Mouse (Mus musculus) regulatory T cell (primary cell): ENCODE measurements around the gene Myl10.
"Not testable (repeated sequence)": the region's sequence is repeated elsewhere in the genome, so short reads cannot be mapped to it uniquely, and the experiment has no call there.

ENCODE experiments used
- in situ Hi-C: fragments of 300-600 bp; cut with MboI, MseI; formaldehyde crosslinking; loops from one replicate; pipeline ENCODE4 v1.15.1; 2025; ENCODE audit warnings: high pct_unique_total_duplicates

Myl10 gene

GRCm38 (mm10) chr5:136692784-136693183 lies at the start of gene Myl10:
Myl10 (plus strand) TSS chr5:136693146.
- in situ Hi-C loops, result no loop called here

- in situ Hi-C loops, result no loop called here
Observed at GRCm38 (mm10) chr5:136646731-136647328, 46.1 kb upstream of the Myl10 start.

DNA sequence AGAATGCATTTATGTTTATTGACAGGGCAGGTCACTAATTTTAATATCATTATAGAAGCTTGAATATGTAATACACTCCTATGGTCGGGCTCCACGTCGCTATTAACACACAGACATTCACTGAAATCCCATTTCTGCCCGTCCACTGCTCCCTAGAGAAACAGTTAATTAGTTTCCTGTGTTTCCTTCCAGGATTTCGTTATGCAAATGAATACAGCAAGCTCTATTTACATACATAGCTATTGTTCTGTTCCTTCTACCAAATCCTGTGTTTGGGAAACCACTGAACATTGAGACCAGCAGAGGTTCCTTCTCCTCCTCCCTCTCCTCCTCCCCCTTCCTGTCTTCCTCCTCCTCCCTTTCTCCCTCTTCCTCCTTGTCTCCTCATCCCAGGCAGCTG lies 43.9 kb upstream of the Myl10 start:
- in situ Hi-C loops, result no loop called here

DNA sequence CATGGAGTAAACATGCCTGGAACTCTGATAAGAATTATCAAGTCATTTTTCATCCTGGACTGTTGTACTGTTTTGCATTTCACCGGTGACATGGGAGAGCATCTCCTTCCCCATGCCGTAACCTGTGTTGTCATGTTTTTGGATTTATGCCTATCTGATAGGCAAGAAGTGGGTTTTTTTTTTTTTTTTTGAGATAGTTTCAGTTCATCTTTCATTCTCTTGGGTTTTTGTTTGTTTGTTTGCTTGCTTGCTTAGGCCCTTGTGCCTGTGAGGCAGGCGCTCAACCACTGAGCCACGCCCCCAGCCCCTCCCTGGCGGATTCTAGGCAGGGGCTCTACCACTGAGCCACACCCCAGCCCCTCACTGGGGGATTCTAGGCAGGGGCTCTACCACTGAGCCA lies 43.3 kb upstream of the Myl10 start:
- in situ Hi-C loops, result no loop called here

DNA sequence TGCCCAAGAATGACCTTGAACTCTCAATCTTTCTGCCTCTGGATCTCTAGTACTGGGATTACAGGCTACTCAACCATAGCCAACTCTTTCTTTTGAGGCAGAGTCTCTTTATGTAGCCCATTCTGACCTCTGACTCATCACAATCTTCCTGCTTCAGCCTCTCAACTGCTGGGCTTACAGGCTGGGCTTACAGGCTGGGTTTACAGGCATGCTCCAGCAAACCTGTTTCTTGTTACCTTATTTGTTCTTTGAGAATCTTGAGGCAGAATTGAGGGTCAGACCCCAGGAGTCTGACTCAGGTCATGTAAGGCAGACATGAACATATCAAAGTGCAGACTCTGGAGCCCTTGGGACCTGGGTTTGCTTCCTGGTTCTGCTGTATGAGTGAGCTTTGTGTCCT lies 38.5 kb upstream of the Myl10 start:
- in situ Hi-C loops, result no loop called here

DNA sequence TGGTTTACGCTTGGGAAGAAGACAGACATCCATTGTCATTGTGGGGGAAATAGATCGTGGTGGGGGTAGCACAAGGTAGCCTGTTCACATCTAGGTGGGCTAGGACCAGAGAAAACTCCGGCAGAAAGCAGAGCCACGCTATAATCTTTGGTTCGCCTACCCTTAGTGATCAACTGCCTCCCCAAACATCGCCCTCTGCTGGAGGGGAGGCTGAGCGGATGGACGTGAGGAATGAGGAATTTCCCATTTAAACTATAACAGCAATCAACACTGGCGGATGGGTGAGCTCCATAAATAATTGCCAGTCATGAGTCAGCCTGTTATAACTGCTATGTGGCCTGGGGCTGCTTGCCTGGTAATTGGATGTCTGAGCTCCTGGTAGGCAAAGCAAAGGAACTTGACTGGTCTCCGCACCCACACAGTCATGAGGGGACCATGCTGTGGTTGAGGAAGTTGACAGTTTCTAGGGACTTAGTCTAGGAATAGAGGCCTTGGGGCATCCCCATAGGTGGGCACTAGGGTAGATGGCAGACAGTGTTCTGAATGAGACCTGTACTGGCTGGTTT lies 36.0 kb upstream of the Myl10 start:
- in situ Hi-C loops, result no loop called here

DNA sequence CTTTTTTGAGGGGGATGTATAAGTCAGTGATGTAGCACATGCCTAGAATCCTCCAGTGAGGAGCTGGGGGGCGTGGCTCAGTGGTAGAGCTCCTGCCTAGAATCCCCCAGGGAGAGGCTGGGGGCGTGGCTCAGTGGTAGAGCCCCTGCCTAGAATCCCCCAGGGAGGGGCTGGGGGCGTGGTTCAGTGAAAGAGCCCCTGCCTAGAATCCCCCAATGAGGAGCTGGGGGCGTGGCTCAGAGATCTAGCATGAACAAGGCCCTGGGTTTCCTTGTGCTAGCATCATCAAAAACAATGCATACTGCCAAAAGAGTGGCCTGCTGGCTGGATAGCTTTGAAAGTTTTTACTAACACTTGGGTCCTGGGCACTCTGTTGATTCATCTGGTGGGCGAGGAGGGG lies 32.2 kb upstream of the Myl10 start:
- in situ Hi-C loops, result not testable (repeated sequence)

DNA sequence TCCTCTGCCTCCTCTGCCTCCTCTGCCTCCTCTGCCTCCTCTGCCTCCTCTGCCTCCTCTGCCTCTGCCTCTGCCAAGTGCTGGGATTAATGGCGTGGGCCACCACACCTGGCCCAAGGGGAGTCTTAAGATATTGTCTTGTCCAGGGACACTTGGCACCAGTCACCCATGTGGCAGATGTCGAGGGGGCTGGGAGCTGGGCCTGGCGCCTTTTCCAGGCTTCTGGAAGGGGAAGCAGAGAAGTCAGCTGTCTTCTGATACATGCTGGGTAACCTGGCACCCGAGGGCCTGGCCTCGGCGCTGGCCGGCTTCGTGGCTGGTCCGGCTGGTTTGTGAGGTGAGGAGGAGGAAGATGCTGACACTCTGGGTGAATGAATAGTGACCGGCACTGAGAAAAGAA lies 30.7 kb upstream of the Myl10 start:
- in situ Hi-C loops, result no loop called here

DNA sequence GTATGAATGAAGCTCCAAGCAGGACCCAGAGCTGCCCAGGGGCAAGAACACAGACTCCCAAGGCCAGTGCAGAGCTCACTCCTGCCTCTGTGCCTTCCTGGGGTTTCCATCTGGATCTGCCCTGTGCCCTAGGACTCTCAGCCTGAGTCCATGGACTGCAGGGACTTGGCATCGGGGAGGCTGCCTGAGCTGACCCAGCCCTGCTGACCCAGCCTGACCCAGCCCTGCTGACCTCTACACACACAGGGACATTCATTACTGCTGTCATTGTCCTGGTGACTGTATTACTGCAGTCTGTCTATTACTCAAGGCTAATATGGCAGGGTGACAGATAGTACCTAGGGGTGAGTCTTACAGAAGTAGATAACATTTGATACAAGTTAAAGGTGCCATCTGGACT lies 30.1 kb upstream of the Myl10 start:
- in situ Hi-C loops, result no loop called here

GRCm38 (mm10) chr5:136664497-136664896 lies 28.4 kb upstream of the Myl10 start:
- in situ Hi-C loops, result no loop called here

- in situ Hi-C loops, result no loop called here
Observed at GRCm38 (mm10) chr5:136676315-136677030, 16.5 kb upstream of the Myl10 start.

DNA sequence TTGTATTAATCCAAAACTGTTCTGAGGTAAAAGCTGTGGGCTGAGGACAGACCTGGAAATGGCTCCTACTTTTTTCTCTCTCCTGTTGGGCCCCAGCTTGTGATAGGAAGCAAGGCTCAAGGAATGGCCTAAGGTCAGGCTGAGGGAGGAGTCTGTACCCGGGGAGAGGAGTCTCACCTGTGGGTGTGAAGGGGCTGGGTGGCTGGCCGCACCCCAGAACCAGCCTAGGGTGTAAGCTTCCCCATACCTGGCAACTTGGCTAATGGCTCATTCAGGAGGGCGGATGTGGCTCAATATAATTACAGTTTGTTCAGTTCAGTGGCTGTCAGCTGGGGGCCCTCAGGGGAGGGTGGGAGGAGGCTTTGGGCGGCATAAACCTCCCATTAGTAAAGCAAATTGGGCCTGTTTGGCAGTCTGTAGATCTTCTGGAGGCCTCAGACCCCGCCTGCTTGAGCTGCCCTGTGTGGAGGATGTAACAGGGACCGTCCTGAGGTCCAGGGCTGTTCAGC lies 14.1 kb upstream of the Myl10 start:
- in situ Hi-C loops, result no loop called here

DNA sequence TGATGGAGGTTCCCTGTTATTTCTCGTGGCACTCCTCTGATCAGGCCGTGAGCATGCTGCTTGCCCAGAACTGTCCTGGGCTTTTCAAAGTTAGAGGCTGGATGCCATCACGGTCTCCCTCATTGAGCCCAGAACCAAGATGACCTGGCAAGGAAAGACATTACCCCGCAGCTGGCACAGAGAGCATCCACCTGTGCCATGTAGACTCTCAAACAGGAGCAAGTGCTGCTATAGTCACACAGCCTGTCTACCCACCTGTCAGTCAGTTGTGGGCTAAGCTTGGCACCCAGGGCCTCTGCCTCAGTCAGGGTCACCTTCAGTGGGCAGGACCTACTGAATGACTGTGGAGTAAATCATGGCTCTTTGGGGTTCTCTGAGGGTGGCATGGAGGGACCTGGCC lies 6.6 kb upstream of the Myl10 start:
- in situ Hi-C loops, result no loop called here

GRCm38 (mm10) chr5:136687561-136687960 lies 5.4 kb upstream of the Myl10 start:
- in situ Hi-C loops, result no loop called here

- in situ Hi-C loops, result no loop called here
Observed at GRCm38 (mm10) chr5:136688841-136689240, 4.1 kb upstream of the Myl10 start.

- in situ Hi-C loops, result no loop called here
Observed at GRCm38 (mm10) chr5:136691170-136691569, 1.8 kb upstream of the Myl10 start.

DNA sequence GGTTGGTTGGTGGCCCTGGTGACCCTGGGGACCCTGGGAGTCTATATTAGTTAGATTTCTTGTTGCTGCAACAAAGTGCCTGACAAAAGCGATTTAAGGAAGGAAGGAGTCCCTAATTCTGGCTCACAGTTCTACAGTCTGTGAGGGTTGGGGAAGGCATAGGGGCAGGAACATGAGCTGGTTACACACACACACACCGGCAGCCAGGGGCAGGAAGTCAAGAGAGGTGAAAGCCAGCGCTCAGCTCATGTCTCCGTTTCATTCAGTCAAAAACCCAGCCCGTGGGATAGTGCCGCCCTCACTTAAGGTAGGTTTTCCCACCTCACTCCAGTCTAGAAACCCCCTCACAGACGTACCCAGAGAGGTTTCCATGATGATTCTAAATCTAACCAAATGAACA lies 472 bp downstream of the Myl10 start:
- in situ Hi-C loops, result no loop called here

- in situ Hi-C loops, result no loop called here
Observed at GRCm38 (mm10) chr5:136694976-136695375, 2.0 kb downstream of the Myl10 start.

DNA sequence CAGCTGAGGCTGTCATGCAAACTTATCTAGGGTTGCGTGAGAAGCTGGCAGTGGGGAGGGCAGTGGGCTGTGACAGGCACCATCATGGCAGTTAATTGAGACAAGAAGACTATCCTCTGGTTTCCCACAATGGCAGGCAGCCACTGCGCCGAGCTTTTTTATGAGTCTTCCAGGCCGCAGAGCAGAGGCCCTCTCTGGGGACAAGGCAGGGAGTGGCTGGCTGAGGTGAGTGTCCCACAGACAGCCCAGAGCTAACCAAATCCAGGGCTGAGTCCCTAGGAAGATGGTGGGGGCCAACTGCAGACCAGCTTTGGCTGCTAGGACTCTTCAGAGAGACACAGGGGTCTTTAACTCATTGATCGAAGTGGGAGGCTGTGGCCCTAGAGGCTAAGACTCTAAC lies 3.6 kb downstream of the Myl10 start:
- in situ Hi-C loops, result no loop called here

DNA sequence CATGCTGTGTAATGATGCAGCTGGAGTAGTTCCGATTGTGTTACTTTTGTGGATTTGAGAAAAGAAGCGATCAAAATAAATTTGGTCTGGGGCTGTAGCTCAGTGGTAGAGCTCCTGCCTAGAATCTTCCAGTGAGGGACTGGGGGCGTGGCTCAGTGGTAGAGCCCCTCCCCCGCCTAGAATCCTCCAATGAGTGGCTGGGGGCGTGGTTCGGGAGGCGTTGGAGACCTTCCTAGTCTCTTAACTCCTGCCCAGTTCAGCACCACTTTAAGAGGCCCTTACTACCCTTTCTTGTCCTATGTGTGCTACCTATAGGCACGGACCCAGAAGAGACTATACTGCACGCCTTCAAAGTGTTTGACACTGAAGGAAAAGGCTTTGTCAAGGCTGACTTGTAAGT lies 4.7 kb downstream of the Myl10 start:
- in situ Hi-C loops, result no loop called here

- in situ Hi-C loops, result no loop called here
Observed at GRCm38 (mm10) chr5:136702159-136702725, 9.3 kb downstream of the Myl10 start.

DNA sequence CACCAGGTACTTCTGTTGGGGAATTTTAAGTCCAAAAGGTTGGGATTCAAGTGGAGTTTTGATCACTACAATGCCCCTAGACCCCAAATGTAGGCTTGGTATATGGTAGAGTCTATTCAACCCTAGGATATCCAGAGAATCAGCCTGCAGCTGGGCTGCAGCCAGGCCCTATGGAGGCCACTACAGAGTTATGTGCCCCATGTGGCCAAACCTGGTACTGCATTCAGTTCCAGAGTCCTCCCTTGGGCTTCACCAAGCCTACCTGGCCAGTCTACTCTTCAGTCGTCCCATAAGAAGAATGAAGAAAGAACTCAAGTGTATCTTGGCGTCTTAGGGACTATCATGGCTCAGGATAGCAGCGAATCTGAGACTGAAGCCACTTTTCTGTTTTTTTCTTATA lies 10.8 kb downstream of the Myl10 start:
- in situ Hi-C loops, result no loop called here

DNA sequence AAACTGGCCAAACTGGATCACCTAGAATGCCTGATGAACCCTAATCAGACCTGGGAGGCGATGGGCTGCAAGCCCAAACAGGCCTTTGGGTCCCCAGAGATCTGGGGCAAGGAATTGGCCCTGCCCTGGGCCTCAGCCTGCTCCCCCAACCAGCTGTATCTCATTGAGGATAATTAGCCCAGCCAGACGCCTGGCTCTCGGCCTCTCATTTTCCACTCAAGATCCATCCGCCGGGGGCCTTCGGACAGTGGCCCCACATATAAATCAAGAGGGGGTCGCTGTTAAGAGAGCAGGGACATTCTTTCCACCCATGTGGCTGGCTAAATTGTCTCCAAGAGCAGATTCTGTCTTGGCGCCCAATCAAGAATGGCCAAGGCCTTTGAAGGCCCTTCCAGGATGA lies 11.2 kb downstream of the Myl10 start:
- in situ Hi-C loops, result no loop called here
